Mouse (Mus musculus) embryonic facial prominence, embryonic 14.5 days (tissue): ENCODE results near the gene Gtdc1. TPM values are rescaled to one million over a fixed set of nuclear protein-coding genes. Genes with fewer than 3 reads are reported as not detected.

Experiments
- ATAC-seq: fragments of 200-750 bp; cut with Nextera tagmentation; 2 replicates; pipeline ENCODE4 v1.8.0; 2017; ENCODE audit warnings: low read depth, moderate number of reproducible peaks, moderate TSS enrichment
- DNase-seq: peaks from one replicate; pipeline ENCODE4 v3.0.0-alpha.2; 2015; ENCODE audit warnings: low spot score
- H3K27ac ChIP-seq: fragments of 300-500 bp; sonication (generic); replicated peaks from 2 replicates; pipeline ENCODE4 v1.5.1; 2014; ENCODE audit warnings: low read depth, mild to moderate bottlenecking, low read length, moderate library complexity
- H3K27me3 ChIP-seq: fragments of 300-500 bp; sonication (generic); replicated peaks from 2 replicates; pipeline ENCODE4 v1.6.1; 2014; ENCODE audit warnings: low read length; ENCODE audit not compliant: control insufficient read depth, insufficient read depth
- H3K36me3 ChIP-seq: fragments of 300-500 bp; sonication (generic); 2 replicates; pipeline ENCODE4 v1.6.1; 2014; ENCODE audit warnings: low read length, mixed read lengths; ENCODE audit not compliant: control insufficient read depth, insufficient read depth
- H3K4me1 ChIP-seq: fragments of 300-500 bp; sonication (generic); 2 replicates; pipeline ENCODE4 v1.6.1; 2014; ENCODE audit warnings: antibody characterized with exemption, low read length; ENCODE audit not compliant: control insufficient read depth, insufficient read depth
- H3K4me2 ChIP-seq: fragments of 300-500 bp; sonication (generic); 2 replicates; pipeline ENCODE4 v1.6.1; 2014; ENCODE audit warnings: low read depth, mild to moderate bottlenecking, low read length, moderate library complexity, mixed read lengths
- H3K4me3 ChIP-seq: fragments of 300-500 bp; sonication (generic); 2 replicates; pipeline ENCODE4 v1.5.1; 2014; ENCODE audit warnings: low read depth, mild to moderate bottlenecking, low read length
- H3K9ac ChIP-seq: fragments of 300-500 bp; sonication (generic); 2 replicates; pipeline ENCODE4 v1.6.1; 2014; ENCODE audit warnings: low read depth, mild to moderate bottlenecking, low read length, moderate library complexity, mixed read lengths
- H3K9me3 ChIP-seq: fragments of 300-500 bp; sonication (generic); 2 replicates; pipeline ENCODE4 v1.6.1; 2016; ENCODE audit warnings: low read length; ENCODE audit not compliant: control insufficient read depth
- WGBS: fragments of 180-500 bp; shearing (Covaris S2); extraction: QIAGEN DNeasy Blood & Tissue Kit; methylation state at CpG from one replicate; pipeline ENCODE4 v1.1.7; 2014; 5-methylcytosine and 5-hydroxymethylcytosine counted together
- polyA plus RNA-seq: library from polyadenylated mRNA; unstranded; fragments of >200 nt; fragmentation: Nextera tagmentation; extraction: Ambion mirVana; gene quantifications from 2 replicates; pipeline ENCODE4 v1.2.1, GENCODE M21; 2014

Gtdc1 gene
- polyA plus RNA-seq, 1 experiment from 2014 or later: 14.3 TPM

- DNase-seq: no peak
- H3K27me3 ChIP-seq: no peaks in the 10 kb centered on the region
- no peak overlapping the region for H3K4me3 ChIP-seq
- H3K9me3 ChIP-seq: no peaks in the 10 kb centered on the region
- WGBS: 80% methylated on average over 5 of the region's 5 CpGs
- H3K4me1 ChIP-seq: no peaks in the 10 kb centered on the region
- H3K4me2 ChIP-seq: no peak overlapping the region
- no peak overlapping the region for H3K9ac ChIP-seq
- H3K27ac ChIP-seq: no peak overlapping the region
- no peak for ATAC-seq
- no peaks in the 10 kb centered on the region for H3K36me3 ChIP-seq
Measured at GRCm38 (mm10) chr2:44791134-44791533, 136.3 kb downstream of the Gtdc1 start.

GRCm38 (mm10) chr2:44782746-44783145, 144.7 kb downstream of the Gtdc1 start:
- no peak overlapping the region for H3K27ac ChIP-seq
- H3K4me3 ChIP-seq: no peak overlapping the region
- no peak for ATAC-seq
- 0 out of 2 replicates have a peak, but pooled peaks cover 7% of the 10 kb centered on the region for H3K36me3 ChIP-seq
- no peaks in the 10 kb centered on the region for H3K4me1 ChIP-seq
- H3K9ac ChIP-seq: no peak overlapping the region
- H3K4me2 ChIP-seq: no peak overlapping the region
- H3K9me3 ChIP-seq: no peaks in the 10 kb centered on the region
- 91% methylated on average over 4 of the region's 4 CpGs for WGBS
- no peak for DNase-seq
- no peaks in the 10 kb centered on the region for H3K27me3 ChIP-seq

- Histone ChIP-seq H3K27ac (no peak overlapping the region), H3K36me3 (0 out of 2 replicates have a peak, but pooled peaks cover 7% of the 10 kb centered on the region), H3K4me2 (no peak overlapping the region), H3K4me3 (no peak overlapping the region), H3K9me3 (no peaks in the 10 kb centered on the region), H3K4me1 (no peaks in the 10 kb centered on the region), H3K27me3 (no peaks in the 10 kb centered on the region), H3K9ac (no peak overlapping the region)
- DNase-seq: no peak
- no peak for ATAC-seq
- WGBS: 94% methylated on average over 2 of the region's 2 CpGs
Measured at GRCm38 (mm10) chr2:44780961-44781360, 146.5 kb downstream of the Gtdc1 start.

GRCm38 (mm10) chr2:44763898-44764297, 163.6 kb downstream of the Gtdc1 start:
- WGBS: 72% methylated on average over 1 of the region's 1 CpGs
- no peaks in the 10 kb centered on the region for H3K4me1 ChIP-seq
- H3K4me3 ChIP-seq: no peak overlapping the region
- no peaks in the 10 kb centered on the region for H3K36me3 ChIP-seq
- H3K4me2 ChIP-seq: no peak overlapping the region
- no peaks in the 10 kb centered on the region for H3K9me3 ChIP-seq
- ATAC-seq (no peak), DNase-seq (no peak)
- H3K9ac ChIP-seq: no peak overlapping the region
- no peaks in the 10 kb centered on the region for H3K27me3 ChIP-seq
- no peak overlapping the region for H3K27ac ChIP-seq

GRCm38 (mm10) chr2:44736618-44737017, 190.8 kb downstream of the Gtdc1 start:
- no peak overlapping the region for H3K27ac ChIP-seq
- peaks cover 3% of the 10 kb centered on the region for H3K4me1 ChIP-seq
- H3K27me3 ChIP-seq: no peaks in the 10 kb centered on the region
- 83% methylated on average over 1 of the region's 1 CpGs for WGBS
- H3K36me3 ChIP-seq: no peaks in the 10 kb centered on the region
- H3K9ac ChIP-seq: no peak overlapping the region
- no peak overlapping the region for H3K4me2 ChIP-seq
- ATAC-seq (no peak), DNase-seq (no peak)
- no peaks in the 10 kb centered on the region for H3K9me3 ChIP-seq
- no peak overlapping the region for H3K4me3 ChIP-seq

- no peaks in the 10 kb centered on the region for H3K4me1 ChIP-seq
- no peak for ATAC-seq
- H3K9ac ChIP-seq: no peak overlapping the region
- no peak overlapping the region for H3K4me2 ChIP-seq
- H3K27ac ChIP-seq: no peak overlapping the region
- DNase-seq: no peak
- H3K9me3 ChIP-seq: no peaks in the 10 kb centered on the region
- H3K4me3 ChIP-seq: no peak overlapping the region
- no peaks in the 10 kb centered on the region for H3K27me3 ChIP-seq
- no peaks in the 10 kb centered on the region for H3K36me3 ChIP-seq
Measured at GRCm38 (mm10) chr2:44721461-44721860, 206.0 kb downstream of the Gtdc1 start.

GRCm38 (mm10) chr2:44705883-44706615, 221.4 kb downstream of the Gtdc1 start:
- peak; percentile 41; the same call in 1 of the 2 replicates for ATAC-seq
- Histone ChIP-seq H3K4me2 (peak overlapping the region; percentile 28; the same call in 1 of the 2 replicates), H3K27ac (peak overlapping the region; percentile 30; the same call in 1 of the 2 replicates), H3K4me3 (no peak overlapping the region), H3K4me1 (peaks cover 8% of the 10 kb centered on the region; the same call in 1 of the 2 replicates), H3K36me3 (no peaks in the 10 kb centered on the region), H3K27me3 (no peaks in the 10 kb centered on the region), H3K9me3 (no peaks in the 10 kb centered on the region), H3K9ac (no peak overlapping the region)
- peak; percentile 82 for DNase-seq
- 41% methylated on average over 4 of the region's 4 CpGs for WGBS

- WGBS: 39% methylated on average over 4 of the region's 4 CpGs
Measured at GRCm38 (mm10) chr2:44700276-44700675, 227.2 kb downstream of the Gtdc1 start.

GRCm38 (mm10) chr2:44696441-44696840, 231.0 kb downstream of the Gtdc1 start:
- Histone ChIP-seq H3K9ac (no peak overlapping the region), H3K4me1 (0 out of 2 replicates have a peak, but pooled peaks cover 3% of the 10 kb centered on the region), H3K36me3 (no peaks in the 10 kb centered on the region), H3K27ac (no peak overlapping the region), H3K27me3 (no peaks in the 10 kb centered on the region), H3K9me3 (no peaks in the 10 kb centered on the region), H3K4me2 (no peak overlapping the region), H3K4me3 (no peak overlapping the region)
- DNase-seq (peak; percentile 4), ATAC-seq (no peak)
- WGBS: 59% methylated on average over 3 of the region's 3 CpGs

More at GRCm38 (mm10) chr2:44700276-44700675, 227.2 kb downstream of the Gtdc1 start:
- no peaks in the 10 kb centered on the region for H3K36me3 ChIP-seq
- 0 out of 2 replicates have a peak, but pooled peaks cover 3% of the 10 kb centered on the region for H3K4me1 ChIP-seq
- DNase-seq (peak; percentile 4), ATAC-seq (no peak)
- no peak overlapping the region for H3K4me3 ChIP-seq
- no peak overlapping the region for H3K27ac ChIP-seq
- no peaks in the 10 kb centered on the region for H3K27me3 ChIP-seq
- H3K9me3 ChIP-seq: no peaks in the 10 kb centered on the region
- no peak overlapping the region for H3K9ac ChIP-seq
- H3K4me2 ChIP-seq: no peak overlapping the region
